Mouse (Mus musculus) left cerebral cortex, postnatal 25 days (tissue): ENCODE measurements at regions not wholly inside any gene's neighbourhood (a gene's known extent, or its start where the extent isn't known, plus 50 kb on each side); places are given as distances from the start of the nearest gene placed in this dataset.

Experiments
- DNase-seq, 2 experiments: peaks; one replicate each; pipeline ENCODE4 v3.0.0; 2022; ENCODE audit warnings: low spot score in 2 of 2, mixed read lengths in 1 of 2
- intact Hi-C: fragments of 180-260 bp; cut with DNase I; formaldehyde crosslinking; loops from one replicate; pipeline ENCODE4 v1.15.1; 2025

DNA sequence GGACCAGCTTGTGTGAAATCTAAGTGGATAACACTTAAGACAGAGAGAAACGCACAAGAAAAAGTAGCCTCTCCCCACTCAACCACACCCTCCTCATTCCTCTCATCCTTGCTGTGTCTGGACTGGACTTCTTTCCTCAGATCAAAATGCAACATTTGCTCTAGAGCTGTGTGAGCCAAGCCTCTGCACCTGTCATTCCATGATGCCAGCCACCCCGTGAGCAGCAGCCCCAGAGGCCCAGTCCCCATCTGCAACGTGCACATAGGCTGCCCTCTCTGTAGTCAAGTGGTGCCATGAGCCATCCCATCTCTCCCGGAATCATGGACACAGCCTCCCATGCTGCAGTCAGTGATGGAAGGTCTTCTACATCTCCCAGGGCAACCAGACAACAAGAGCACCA, 55.1 kb upstream of the Gpc1 start:
- intact Hi-C loops, result no loop called here
- no peak for DNase-seq

DNA sequence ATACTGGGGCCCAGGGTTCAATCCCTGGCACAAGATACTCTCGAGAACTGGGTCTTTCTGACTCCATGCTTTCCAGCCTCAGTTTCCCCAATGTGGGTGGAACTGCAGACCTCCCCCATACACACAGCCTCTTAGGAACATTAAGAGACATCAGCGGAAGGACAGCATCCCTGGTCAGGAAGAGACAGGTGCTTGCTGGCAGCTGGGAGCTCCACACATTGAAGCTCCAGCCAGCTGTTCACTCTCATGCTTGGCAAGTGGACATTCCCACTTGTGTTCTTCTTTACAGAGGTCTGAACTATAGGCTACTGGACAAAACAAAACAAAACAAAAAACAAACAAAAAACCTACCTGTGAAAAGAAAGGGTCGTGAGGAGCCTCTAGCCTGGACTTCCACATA, 55.5 kb upstream of the Gpc1 start:
- intact Hi-C loops, result no loop called here
- no peak for DNase-seq

DNA sequence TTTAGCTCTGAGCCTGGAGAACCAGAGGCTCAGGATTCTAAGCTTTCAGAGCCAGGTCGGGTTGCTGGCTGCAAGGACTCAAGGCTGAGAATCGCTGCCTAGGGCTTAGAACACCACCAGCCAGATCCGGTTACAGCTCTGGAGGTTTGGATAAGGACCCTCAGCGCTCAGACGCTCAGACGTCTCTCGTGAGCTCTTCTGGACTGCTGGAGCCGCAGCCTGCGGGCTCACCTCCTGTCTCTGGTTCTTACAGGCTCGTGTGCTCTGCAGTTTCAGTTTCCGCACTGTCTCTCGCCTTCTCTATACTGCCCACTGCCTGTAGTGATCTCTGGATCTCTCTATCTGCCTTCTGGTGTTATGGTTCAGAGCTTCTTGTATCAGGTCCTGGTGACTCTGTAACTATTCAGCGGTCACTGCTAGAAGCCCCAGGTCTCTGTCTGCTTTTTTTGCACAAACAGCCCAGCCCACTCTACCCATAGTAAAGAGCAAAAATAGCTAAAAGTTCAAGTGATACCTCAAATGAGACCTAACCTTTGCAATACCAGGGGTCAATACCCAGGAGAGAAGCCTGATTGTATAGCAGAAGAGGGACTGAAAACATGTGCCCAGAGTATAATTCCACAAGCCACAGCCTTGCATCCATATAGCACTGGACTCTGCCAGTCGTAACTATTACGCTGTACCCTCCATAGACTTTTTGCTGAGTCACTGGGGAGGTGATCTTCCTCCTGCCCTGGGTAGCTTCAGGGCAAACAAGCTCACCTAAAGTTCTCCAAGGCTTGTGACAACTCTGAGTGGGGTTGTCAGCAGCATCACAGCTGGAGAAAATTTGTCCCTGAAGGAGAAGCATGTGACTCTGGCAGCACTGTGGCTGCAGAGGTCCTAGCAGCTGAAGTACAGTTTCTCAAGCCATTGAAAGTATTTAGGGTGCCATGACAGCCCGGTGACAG, 56.4 kb upstream of the Gpc1 start:
- no peak for DNase-seq
- intact Hi-C loops, result no loop called here

DNA sequence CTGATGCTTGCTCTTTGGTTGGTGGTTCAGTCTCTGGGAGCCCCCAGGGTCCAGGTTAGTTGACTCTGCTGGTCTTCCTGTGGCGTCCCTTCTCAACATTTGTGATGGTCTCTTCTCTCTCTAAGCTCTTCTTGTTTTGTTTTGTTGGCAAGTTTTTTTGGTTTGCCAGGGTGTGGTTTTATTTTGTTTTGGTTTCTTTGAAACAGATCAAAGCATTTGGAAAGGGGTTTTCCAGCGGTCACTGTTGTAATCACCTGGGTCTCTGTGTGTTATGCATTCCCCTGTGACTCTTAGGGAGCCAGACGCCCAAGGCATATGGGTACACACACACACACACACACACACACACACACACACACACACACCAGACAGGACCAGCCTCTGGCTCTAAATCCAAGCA, 57.4 kb upstream of the Gpc1 start:
- intact Hi-C loops, result no loop called here
- no peak for DNase-seq

DNA sequence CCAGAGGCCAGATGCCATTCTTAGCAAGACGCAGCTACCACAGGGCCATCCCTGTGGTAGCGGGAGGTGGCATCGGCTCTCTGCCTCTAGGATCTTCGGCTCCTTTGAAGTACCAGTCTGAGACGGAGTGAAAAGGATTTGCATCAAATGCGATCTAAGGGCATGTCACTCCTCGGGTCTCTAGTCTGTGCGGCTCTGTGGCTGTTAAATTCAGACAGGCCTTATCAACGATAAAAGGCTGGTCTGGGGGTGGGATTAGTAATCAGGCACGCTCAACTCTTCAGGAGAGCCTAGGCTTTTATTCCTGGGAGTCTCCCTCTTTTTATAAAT, 58.7 kb upstream of the Gpc1 start:
- intact Hi-C loops, result no loop called here
- DNase-seq, result no peak

DNA sequence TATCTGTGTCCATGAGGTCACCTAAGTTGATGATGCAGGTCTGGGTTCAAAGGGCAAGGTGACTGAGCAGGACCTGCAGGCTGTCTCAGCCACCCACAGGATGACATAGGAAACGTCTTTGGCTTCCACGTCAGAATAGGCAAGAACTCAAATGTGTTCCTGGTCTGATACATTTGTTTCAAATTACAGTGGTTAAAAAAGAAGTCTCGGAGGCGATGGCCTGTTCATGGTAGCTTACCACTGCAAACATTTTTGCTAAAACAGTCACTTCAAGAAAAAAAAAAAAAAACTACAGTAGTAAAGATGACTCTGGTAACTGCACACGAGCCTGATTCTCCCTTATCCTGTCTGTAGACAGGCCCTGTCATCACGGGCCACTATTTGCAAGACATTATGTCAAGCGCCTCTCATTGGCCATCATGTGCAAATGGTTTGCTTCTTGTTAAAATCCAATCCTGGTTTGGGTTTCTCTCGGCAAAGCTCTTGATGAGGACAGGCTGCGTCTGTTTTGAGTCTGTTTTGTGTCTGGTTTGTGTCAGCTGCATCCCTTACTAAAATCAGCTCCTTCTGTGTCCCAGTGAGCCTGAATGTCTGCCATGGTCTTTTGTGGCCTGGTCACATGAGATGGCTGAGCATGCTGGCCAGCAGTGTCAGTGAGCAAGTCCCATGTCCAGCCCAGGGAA, 59.2 kb upstream of the Gpc1 start:
- intact Hi-C loops, result no loop called here
- DNase-seq, result no peak

DNA sequence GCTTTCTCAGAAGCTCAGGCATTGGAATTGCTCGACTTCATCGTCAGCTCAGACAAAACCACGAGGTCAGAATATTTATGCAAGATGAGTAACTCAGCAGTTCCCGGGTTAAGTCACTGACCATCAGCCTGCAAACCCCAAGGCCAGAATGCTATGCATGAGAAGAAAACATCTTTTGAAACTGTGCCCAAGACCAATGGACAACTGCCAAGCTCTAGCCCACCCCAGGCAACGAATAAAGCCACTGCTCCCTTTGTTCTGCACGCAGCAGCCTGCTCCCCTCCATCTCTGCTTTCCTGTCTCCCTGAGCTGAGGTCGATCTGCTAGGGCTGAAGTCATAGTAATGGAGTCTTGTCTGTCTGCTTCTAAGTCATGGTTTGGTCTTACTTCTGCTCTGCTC, 61.7 kb upstream of the Gpc1 start:
- intact Hi-C loops, result no loop called here
- DNase-seq, result no peak

DNA sequence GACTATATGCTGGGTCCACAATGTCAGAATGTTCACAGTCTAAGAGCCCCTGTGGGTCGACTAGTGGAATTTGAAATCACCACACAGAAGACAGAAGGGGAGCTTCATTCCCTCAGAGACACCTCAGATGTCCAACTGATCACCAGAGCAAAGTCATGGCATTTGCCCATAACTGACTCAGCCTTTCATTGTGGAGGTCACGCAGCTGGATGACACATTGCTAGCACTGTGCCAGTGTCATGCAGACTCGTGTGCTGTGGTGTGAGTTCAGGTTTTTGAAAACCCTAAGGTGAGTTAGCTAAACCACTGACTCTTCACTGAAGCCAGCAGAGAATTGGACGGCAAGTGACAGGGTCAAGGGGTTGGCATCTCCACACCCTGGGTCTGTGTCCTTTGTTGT, 62.3 kb upstream of the Gpc1 start:
- DNase-seq, result no peak
- intact Hi-C loops, result no loop called here

DNA sequence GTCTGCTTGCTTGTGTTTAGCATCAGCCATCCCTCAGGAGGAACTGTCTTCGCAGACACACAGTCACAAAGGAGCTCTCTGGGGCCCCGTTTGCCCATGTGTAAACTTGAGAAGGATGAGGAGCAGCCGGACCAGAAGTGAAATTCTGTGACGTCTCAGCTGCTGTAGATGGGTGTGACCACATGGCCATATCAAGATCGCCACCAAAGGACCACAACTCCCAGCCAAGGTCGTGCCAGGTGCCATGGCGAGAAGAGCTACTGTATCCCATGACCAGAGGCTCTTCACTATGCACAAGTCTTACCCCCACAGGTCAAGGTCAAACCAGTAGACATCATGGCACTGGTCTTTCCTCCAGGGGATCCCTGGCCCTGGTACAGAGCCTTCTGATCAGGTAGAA, 64.9 kb upstream of the Gpc1 start:
- no peak for DNase-seq
- intact Hi-C loops, result no loop called here

DNA sequence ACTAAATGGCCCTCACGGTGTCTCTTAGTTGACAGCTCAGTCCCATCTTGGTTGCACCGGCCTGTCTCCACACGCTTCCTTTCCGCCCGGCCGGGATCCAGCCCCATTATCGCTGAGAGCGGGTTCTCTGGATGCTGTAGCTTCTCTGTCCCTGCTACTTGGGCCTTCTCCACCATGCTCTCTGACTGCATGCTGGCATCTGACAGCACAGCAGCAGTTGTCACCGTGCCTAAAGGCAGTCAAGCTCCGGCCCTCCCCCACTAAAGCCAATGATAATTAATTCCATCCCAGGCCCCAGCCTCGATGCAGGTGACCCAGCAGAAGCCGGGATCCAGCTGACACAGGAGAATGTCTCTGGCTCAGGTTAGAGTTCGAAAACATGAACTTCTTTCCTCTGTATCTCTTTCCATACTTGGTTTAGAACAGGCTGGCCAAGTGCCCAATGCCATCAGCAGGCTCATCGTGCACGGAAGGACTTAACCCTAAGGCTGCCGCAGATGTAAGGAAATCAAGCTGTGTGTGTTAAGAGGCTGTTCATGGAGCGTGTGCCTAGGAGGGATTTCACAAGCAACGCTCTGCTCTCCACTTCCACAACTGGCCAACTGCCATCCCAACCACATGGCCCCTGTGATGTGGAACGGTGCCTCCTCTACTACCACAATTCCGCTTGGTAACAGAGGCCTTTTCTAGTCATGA, 76.5 kb upstream of the Gpc1 start:
- no peak for DNase-seq
- intact Hi-C loops, result no loop called here

DNA sequence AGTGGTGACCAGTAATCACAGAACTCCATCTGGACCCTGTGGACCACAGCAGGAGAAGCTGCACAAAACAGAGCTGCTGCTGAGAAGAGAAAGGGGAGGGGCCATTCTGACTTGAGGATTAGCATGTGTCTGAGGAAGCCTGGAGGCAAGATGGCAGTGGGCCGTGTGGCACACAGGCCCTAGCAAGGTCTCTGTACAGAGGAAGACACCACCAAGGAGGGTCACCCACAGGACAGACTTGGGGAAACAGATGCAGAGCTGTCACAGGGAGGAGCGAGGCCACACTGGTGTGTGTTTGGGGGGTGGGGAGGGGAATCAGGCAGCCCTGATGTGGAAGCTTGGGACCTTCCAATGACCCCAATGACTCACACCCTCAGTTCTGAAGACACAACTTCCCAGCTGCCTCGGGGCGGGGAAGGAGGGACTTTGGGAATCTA, 79.7 kb upstream of the Gpc1 start:
- no peak for DNase-seq
- intact Hi-C loops, result no loop called here

DNA sequence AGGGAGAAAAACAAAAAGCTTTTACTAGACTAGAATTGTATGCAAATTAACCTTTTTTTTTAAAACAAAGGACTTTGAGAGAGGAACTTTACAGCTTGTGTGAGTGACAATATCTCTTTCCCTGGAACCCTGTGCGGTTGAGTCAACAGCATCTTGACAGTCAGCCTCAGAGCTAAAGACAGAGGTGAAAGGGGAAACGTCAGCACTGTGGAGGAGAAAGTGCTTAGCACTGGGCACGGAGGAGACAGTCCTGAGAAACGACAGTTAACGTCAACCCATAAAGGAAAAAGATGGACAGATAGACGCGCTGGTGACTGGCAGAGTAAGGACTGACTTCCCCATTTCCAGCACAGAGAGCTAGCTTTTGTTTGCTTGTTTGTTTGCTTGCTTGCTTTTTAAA, 82.0 kb upstream of the Gpc1 start:
- no peak for DNase-seq
- intact Hi-C loops, result no loop called here

DNA sequence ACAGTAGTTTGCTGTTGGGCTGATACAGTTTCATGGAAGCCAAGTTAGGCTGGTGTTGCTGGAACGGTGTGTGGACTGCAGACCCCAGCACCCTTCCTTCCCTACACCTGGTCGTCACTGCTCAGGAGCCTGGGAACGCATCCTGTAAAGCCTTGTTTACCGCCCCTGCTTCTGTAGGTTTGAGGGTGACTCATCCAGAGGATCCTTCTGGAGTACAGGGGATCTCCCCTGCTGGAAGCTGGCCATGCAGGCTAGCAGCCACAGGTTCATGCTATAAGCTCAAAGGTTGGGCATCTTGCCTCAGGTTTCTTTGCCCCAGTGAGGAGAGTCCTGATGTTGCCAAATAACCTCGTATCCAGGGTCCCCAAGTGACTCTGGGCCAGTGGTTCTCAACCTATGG, 86.2 kb upstream of the Gpc1 start:
- intact Hi-C loops, result no loop called here
- DNase-seq, result no peak

DNA sequence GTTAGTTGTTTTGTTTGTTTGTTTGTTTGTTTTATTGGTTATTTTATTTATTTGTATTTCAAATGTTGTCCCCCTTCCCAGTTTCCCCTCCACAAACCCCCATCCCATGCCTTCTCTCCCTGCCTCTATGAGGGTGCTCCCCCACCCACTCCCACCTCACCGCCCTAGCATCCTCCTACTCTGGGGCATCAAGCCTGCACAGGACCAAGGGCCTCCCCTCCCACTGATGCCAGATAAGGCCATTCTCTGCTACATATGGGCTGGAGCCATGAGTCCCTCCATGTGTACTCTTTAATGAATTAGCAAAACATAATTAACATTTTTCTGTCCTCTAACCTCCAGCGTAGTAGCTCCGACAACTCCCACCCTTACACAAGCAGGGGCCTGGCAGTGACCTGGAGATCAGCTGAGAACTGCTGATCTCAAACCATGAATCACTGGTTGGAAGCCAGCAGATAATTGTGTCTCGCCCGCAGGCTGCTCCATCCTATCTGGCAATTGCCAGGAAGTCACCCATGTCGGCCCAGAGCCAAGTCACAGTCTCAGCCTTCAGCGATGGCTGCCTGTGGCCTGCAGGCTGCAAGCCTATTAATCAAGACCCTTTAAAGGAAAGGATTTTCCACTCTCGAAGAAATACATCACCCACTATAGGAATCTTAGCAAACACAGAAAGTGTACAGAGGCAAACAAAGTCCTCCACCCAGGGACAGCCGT, 86.8 kb upstream of the Gpc1 start:
- DNase-seq, result no peak
- intact Hi-C loops, result no loop called here

DNA sequence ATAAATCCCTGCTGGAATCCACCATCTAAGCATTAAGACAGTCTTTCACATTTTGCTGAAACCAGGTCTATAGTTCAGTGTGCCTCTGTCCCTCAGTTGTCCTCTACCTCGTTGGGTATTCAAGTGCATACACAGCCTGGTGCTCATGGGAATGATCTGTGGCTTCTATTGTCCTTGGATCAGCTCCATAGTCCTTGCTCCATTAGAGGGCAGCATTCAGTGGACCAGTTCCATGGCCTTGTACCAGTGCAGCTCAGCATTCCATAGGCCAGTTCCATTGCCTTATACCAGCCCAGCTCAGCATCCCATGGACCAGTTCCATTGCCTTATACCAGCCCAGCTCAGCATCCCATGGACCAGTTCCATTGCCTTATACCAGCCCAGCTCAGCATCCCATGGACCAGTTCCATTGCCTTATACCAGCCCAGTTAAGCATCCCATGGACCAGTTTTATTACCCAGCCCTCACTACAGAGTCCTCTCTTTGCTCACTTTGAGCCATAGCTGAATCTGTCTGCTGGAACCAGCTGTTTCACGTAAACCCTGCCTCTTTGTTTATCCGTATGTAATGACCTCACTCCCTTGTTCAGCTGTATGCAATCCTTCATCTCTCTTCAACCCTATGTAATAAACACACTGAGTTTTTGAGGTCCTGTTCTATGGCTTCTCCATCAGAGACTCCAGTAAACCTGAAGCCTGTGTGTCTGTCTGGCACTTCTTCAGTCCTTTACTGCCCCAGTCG, 88.4 kb upstream of the Gpc1 start:
- intact Hi-C loops, result no loop called here

DNA sequence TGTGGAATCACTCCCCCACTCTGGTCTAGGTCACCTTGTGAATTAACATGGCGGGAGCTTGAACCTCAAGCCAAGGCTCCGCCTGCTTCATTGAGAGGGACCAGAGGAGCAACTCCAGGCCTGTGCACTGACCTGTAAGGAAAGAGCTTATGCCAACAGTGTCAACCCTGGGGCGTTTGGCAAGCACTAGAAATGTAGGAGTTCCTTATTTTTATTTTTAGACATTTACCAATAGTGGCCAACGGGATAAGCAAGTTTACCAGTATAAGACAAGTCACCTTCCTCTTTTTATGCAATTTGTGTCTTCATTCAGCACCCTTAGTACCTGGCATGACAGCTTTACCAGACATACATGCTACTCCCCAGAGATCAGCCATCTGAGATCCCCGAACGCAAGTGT, 89.1 kb upstream of the Gpc1 start:
- intact Hi-C loops, result no loop called here
- DNase-seq, result no peak

More for the DNA sequence above, 88.4 kb upstream of the Gpc1 start:
- no peak for DNase-seq

DNA sequence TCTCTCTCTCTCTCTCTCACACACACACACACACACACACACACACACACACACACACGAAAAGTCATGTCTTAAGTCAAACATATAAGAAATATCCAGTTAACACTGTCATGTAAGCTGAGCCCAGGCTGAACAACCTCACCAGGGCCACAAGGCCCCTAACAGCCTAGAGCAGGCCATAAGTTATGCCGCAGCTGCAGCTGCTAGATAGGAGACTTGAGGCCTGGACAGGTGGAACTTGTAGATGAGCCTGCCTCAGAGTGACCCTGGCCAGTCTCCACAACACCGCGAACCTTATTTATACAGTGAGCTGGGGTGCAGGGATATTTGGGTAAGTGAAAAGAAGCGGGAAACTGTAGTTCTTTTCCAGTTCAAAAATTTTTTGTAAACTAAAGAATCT, 90.4 kb upstream of the Gpc1 start:
- DNase-seq, result no peak
- intact Hi-C loops, result no loop called here

DNA sequence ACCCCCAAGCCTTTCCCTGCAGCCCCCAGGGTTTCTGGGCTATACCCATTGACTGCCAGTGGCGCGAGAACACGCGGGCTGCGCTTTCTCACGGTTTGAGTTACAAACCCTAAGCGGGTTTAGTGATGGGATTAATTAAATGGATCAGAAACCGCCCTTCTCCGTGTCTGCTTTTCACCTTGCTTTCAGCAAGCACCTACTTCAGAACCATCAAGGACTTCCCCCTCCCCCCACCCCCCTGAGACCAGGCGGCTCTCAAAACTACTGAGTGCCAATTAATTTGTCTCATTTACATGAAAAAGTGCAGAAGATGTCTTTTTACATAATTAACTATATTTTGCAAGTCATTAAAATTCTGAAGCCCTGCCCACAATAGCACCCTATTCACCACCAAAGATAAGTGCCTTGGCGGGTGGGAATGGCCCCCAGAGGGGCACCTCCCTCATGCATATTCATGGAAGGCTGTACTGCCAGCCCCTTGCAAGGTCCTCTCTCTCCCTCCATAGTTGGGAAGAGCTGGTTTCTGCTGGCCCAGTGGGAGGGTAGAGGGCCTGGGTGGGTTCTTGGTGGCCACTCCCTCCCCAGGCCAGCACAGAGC, 89.1 kb upstream of the Otos start:
- intact Hi-C loops, result no loop called here
- no peak for DNase-seq

DNA sequence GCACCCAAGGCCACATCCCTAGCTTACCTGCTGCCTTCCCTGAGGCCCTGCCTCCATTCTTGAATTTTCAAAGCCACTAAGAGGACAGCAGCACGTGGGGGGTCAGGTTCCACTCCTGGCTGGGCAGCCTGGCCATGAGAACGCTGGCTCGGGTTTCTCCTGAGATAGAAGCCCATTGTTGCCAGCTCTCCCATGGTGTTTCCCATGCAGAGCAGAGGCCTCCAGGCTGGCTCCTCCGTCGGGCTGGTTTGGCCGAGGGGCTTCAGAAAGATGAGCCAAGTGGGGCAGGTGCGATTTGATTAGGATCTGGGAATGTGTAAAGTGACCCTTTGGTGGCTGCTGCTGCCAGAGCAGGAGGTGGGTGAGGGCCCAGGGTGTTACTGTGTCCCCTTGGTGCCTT, 87.8 kb upstream of the Otos start:
- intact Hi-C loops, result no loop called here
- DNase-seq, result no peak
